Mouse (Mus musculus) forebrain, embryonic 13.5 days (tissue): ENCODE data around the gene Ccdc28b. TPM values are rescaled to one million over a fixed set of nuclear protein-coding genes. Genes with fewer than 3 reads are reported as not detected.

Experiments used
- ATAC-seq: fragments of 200-750 bp; cut with Nextera tagmentation; 2 replicates; pipeline ENCODE4 v1.8.0; 2017
- H3K27ac ChIP-seq: fragments of 300-500 bp; sonication (generic); 2 replicates; pipeline ENCODE4 v1.5.1; 2015; ENCODE audit warnings: inconsistent platforms, mild to moderate bottlenecking, moderate library complexity
- H3K27me3 ChIP-seq: fragments of 300-500 bp; sonication (generic); 2 replicates; pipeline ENCODE4 v1.6.1; 2015; ENCODE audit warnings: mild to moderate bottlenecking, inconsistent platforms
- H3K36me3 ChIP-seq: fragments of 300-500 bp; sonication (generic); 2 replicates; pipeline ENCODE4 v1.6.1; 2015; ENCODE audit warnings: mild to moderate bottlenecking, inconsistent platforms; ENCODE audit not compliant: poor library complexity, severe bottlenecking
- H3K4me1 ChIP-seq: fragments of 300-500 bp; sonication (generic); 2 replicates; pipeline ENCODE4 v1.6.1; 2015; ENCODE audit warnings: inconsistent platforms
- H3K4me2 ChIP-seq: fragments of 300-500 bp; sonication (generic); 2 replicates; pipeline ENCODE4 v1.6.1; 2015; ENCODE audit warnings: inconsistent platforms, mild to moderate bottlenecking, moderate library complexity
- H3K4me3 ChIP-seq: fragments of 300-500 bp; sonication (generic); 2 replicates; pipeline ENCODE4 v1.5.1; 2015; ENCODE audit warnings: mild to moderate bottlenecking, inconsistent platforms
- H3K9ac ChIP-seq: fragments of 300-500 bp; sonication (generic); 2 replicates; pipeline ENCODE4 v1.6.1; 2015; ENCODE audit warnings: mild to moderate bottlenecking, inconsistent platforms
- H3K9me3 ChIP-seq: fragments of 300-500 bp; sonication (generic); replicated peaks from 2 replicates; pipeline ENCODE4 v1.6.1; 2016; ENCODE audit warnings: inconsistent platforms
- WGBS: fragments of 180-500 bp; shearing (Covaris S2); methylation state at CpG from one replicate; pipeline ENCODE4 v1.1.7; 2015; 5-methylcytosine and 5-hydroxymethylcytosine counted together
- polyA plus RNA-seq: library from polyadenylated mRNA; unstranded; fragments of >200 nt; fragmentation: Nextera tagmentation; extraction: Ambion mirVana; gene quantifications from 2 replicates; pipeline ENCODE4 v1.2.1, GENCODE M21; 2015

Gene Ccdc28b
- polyA plus RNA-seq = 97.7 and 104 TPM in 2 replicates

DNA sequence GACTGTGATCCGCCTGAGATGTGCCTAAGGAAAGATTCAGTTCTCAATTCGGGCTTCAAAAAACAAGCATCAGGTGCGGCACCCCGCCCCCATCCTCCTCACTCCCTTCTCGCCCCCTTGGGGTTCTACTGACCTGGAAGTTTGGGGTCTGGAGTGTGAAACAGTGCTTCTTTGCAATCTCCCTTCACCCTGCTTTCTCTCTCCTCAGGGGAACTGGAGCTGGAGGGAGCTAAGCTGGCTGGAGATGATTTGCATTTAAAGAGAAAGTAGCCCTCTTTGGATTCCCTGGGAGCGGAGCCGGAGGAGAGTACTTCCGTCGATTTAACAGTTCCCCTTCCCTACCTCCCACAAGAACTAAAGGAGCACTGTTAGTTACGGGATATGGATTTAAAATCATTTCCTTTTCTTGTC lies at the start of gene Ccdc28b:
Gene Ccdc28b (minus strand): TSS at position 267 of the 411 bp plus-strand sequence.
- WGBS = under 1% methylated on average over 10 of the region's 10 CpGs
- H3K4me3 ChIP-seq = peak within 1 kb of the TSS; percentile 59
- peak; percentile 46 for ATAC-seq
- peak within 1 kb of the TSS; percentile 93 for H3K27ac ChIP-seq
- peak within 1 kb of the TSS; percentile 83 for H3K9ac ChIP-seq
- H3K27me3 ChIP-seq = no peaks in the 10 kb centered on the region
- H3K4me2 ChIP-seq = peak within 1 kb of the TSS; percentile 82
- no peaks in the 10 kb centered on the region for H3K9me3 ChIP-seq
- peaks cover 39% of the 10 kb centered on the region for H3K36me3 ChIP-seq
- peaks cover 45% of the 10 kb centered on the region for H3K4me1 ChIP-seq

DNA sequence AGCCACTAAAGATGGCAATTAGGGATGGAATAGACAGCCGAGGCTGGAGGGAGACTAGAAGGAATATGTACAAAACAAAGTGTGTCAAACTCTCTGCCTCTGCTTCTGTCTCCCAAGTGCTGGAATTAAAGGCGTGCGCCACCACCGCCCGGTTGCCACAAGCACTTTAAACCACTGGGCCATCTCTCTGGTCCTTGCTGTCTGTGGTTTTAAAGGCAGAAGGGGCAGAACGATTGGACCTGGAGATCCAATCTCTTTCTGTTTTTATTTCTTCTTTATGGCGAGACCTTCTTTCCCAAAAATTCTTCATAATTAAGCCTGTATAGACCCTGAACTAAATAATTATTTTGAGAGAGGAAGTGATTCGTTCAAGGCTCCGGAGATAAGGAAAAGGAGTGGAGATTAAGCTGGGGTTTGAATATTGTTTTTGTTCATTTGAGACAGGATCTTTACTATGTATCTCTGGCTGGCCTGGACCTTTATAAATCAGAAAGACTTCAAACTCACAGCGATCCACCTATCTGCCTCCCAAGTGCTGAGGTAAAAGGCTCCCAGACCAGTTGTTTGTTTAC lies 49.2 kb upstream of the Ccdc28b start:
- peak overlapping the region; percentile 96 for H3K9ac ChIP-seq
- H3K4me2 ChIP-seq = peak overlapping the region; percentile 98
- peaks cover 23% of the 10 kb centered on the region for H3K4me1 ChIP-seq
- H3K27me3 ChIP-seq = no peaks in the 10 kb centered on the region
- H3K9me3 ChIP-seq = no peaks in the 10 kb centered on the region
- H3K36me3 ChIP-seq = peaks cover 31% of the 10 kb centered on the region
- peak overlapping the region; percentile 100 for H3K4me3 ChIP-seq
- ATAC-seq = no peak
- WGBS = 11% methylated on average over 10 of the region's 10 CpGs
- H3K27ac ChIP-seq = peak overlapping the region; percentile 88; the same call in 1 of the 2 replicates

DNA sequence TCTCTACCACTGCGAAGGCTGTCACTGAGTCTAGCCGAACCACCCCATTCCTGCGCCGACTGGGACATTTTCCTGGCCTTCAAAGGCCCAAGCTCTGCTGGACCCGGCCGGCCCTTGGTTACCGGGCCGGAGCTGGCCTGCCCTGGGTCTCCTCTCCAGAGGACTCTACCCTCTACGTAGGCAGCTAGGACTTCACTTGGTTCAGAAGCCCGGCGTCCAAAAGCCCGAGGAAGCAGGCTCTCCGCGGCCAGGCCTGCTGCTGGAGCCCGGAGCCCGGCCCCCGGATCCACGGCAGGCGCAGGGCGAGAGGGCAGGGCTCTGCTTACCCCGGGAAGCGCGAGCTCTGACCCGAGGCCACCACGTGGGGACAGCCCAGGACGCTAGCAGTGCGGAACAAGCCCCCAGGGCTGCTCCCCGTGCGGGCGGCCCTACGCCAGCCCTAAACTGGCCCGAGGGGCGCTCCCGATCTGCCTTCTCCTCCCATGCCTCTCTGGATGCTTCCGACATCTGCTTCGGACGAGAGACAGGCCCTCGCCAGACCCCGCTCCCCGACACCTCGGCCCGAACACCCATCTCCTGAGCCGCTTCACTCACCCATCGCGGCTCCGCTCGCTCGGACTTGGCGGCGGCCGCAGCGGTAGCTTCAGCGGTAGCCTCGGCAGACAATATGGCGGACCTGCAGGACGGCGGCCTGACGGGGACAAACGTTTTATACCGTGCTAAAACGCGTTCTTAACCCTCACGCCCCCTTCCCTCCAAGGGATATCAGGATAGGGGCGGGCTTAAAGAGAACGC lies 48.5 kb upstream of the Ccdc28b start, which contains the start of gene Kpna6:
Gene Kpna6 (minus strand): TSS at position 685 of the 795 bp plus-strand sequence.
- peak; percentile 91 for ATAC-seq
- peaks cover 23% of the 10 kb centered on the region for H3K4me1 ChIP-seq
- H3K4me3 ChIP-seq = peak within 1 kb of the TSS; percentile 100
- peak within 1 kb of the TSS; percentile 98 for H3K4me2 ChIP-seq
- H3K36me3 ChIP-seq = peaks cover 28% of the 10 kb centered on the region
- no peaks in the 10 kb centered on the region for H3K9me3 ChIP-seq
- no peaks in the 10 kb centered on the region for H3K27me3 ChIP-seq
- WGBS = under 1% methylated on average over 59 of the region's 65 CpGs
- H3K9ac ChIP-seq = peak within 1 kb of the TSS; percentile 96
- peak within 1 kb of the TSS; percentile 88 for H3K27ac ChIP-seq

DNA sequence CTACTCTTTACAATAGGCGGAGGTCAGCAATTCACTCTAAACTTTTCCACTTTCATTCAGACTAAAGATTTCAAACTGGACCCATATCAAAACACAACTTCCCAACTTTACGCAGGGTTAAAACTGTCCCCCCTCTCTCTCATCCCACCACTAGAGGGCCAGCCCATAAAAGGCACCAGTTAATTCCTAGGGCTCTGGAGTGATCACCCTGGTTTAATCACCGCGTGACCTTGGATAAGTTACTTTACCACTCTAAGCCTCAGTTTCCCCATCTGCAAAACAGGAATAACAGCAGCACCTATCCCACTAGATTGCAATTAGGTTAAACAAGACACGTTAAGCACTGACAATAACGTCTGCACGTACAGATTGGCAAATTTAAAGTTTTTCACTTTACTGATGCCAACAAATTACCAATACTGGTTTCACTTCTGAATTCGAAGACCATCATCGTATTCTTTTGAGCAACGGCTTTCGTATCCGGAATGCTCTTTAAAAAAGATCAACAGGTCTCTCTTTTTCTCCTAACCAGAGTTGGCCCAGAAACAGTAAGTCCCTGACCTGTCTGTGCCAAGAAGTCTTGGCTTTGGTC lies 47.8 kb upstream of the Ccdc28b start:
- peak; percentile 61; the same call in 1 of the 2 replicates for ATAC-seq
- H3K36me3 ChIP-seq = peaks cover 24% of the 10 kb centered on the region
- peak overlapping the region; percentile 96 for H3K9ac ChIP-seq
- peak overlapping the region; percentile 100 for H3K4me3 ChIP-seq
- peak overlapping the region; percentile 88 for H3K27ac ChIP-seq
- H3K9me3 ChIP-seq = no peaks in the 10 kb centered on the region
- 8% methylated on average over 12 of the region's 12 CpGs for WGBS
- H3K27me3 ChIP-seq = no peaks in the 10 kb centered on the region
- H3K4me2 ChIP-seq = peak overlapping the region; percentile 98
- peaks cover 23% of the 10 kb centered on the region for H3K4me1 ChIP-seq

DNA sequence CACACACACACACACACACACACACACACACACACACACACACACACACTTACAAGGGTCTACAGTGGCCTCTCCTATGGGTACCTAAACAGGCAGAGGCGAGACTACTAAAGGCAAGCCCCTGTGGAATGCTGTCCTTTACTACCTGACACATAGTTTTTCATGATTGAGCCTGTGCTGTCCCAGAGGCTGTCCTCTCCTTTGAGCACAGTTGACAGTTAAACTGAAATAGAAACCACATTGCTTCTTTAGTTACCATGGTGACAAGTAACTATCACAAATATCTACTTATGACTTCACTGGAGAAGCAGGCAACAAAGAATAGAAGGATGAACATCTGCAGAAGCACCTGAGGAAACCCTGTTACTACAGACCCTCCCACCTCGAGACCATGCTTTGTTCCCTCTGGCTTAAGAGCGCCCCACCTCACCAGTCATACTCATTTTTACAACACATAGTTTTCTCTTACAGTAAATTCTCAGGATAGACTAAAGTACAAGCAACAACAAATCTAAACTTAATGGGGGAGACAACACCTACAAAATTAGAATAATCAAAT lies 38.6 kb upstream of the Ccdc28b start:
- no peak overlapping the region for H3K4me2 ChIP-seq
- no peaks in the 10 kb centered on the region for H3K4me1 ChIP-seq
- H3K9me3 ChIP-seq = no peaks in the 10 kb centered on the region
- no peak overlapping the region for H3K4me3 ChIP-seq
- no peak for ATAC-seq
- 81% methylated on average over 3 of the region's 3 CpGs for WGBS
- peaks cover 53% of the 10 kb centered on the region for H3K36me3 ChIP-seq
- H3K27ac ChIP-seq = no peak overlapping the region
- no peak overlapping the region for H3K9ac ChIP-seq
- no peaks in the 10 kb centered on the region for H3K27me3 ChIP-seq

DNA sequence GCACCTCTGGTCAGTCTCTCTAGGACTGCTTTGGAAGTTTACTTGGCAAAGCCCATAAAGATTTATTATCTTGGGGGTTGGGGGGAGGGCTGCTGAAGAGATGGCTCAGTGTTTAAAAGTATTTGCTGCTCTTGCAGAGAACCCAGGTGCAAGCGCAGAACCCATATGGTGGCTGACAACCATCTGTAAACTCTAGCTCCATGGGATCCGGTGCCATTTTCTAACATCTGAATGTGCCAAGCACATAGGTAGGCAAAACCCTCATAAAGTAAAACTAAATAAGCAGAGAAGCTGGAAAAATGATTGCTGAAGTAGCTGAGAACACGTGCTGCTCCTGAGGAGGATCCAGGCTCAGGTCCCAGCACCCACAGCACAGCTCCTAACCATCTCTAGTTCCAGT lies 37.8 kb upstream of the Ccdc28b start:
- H3K36me3 ChIP-seq = peaks cover 57% of the 10 kb centered on the region
- no peak overlapping the region for H3K27ac ChIP-seq
- H3K4me1 ChIP-seq = no peaks in the 10 kb centered on the region
- 89% methylated on average over 3 of the region's 3 CpGs for WGBS
- H3K9ac ChIP-seq = no peak overlapping the region
- H3K9me3 ChIP-seq = no peaks in the 10 kb centered on the region
- no peaks in the 10 kb centered on the region for H3K27me3 ChIP-seq
- H3K4me3 ChIP-seq = no peak overlapping the region
- no peak for ATAC-seq
- H3K4me2 ChIP-seq = no peak overlapping the region

DNA sequence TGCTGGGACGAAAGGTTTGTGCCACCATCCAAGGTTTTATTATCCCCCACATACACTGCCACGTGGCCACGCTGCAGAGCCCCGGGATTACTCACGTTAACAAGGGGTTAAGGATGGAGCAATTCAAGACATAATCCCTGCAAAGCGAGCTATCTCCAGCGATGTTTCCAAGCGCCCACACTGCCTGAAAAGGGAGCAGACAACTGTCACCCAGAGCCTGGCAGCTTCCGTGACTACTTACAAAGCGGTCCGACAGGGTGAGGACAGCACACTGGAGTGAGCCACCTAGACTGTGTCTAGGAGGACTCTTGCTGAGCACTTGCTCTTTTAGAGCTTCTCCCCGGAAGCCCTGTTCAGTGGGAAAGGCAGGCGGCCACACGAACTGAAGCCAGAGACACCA lies 31.0 kb upstream of the Ccdc28b start:
- Histone ChIP-seq H3K27me3 (no peaks in the 10 kb centered on the region), H3K9me3 (no peaks in the 10 kb centered on the region), H3K9ac (no peak overlapping the region), H3K4me3 (no peak overlapping the region), H3K27ac (no peak overlapping the region), H3K4me1 (no peaks in the 10 kb centered on the region), H3K36me3 (peaks cover 94% of the 10 kb centered on the region), H3K4me2 (no peak overlapping the region)
- ATAC-seq = no peak
- 91% methylated on average over 14 of the region's 14 CpGs for WGBS

DNA sequence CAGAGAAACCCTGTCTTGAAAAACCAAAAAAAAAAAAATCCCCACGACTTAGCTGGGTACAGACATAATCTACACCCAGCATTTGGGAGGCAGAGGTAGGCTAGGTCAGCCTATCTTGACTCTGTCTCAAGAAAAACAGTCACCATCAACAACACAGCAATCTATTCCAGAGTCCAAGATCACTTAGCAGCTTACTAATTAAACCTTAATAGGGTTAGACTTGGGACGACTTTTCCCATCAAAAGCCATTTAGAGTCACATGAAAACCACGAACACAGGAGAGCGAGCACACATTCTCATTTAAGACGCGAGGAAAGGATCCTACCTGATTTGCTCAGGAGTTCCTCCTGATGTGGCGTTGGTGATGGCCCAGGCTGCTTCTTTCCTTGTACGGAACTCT lies 26.6 kb upstream of the Ccdc28b start:
- H3K9me3 ChIP-seq = no peaks in the 10 kb centered on the region
- peaks cover 96% of the 10 kb centered on the region for H3K36me3 ChIP-seq
- H3K4me3 ChIP-seq = no peak overlapping the region
- ATAC-seq = no peak
- H3K9ac ChIP-seq = no peak overlapping the region
- WGBS = 94% methylated on average over 8 of the region's 8 CpGs
- H3K27me3 ChIP-seq = no peaks in the 10 kb centered on the region
- no peak overlapping the region for H3K4me2 ChIP-seq
- no peaks in the 10 kb centered on the region for H3K4me1 ChIP-seq
- H3K27ac ChIP-seq = no peak overlapping the region

DNA sequence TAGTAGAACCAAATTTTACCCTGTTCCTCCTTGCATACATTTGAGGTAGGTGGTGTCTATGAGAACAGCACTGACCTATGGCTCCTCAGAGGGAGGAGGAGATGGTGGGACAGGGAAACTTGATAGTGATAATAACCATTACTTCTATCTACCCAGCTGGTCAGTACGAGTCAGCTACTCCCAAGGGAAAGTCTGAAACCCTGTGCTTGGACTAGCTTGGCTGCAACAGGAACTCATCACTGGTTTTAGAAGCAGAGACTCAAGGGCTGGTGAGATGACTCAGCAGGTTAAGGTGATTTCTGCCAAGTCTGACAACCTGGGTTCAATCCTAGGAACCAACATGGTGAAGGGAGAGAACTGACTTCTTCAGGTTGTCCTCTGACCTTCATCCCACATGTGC lies 24.9 kb upstream of the Ccdc28b start:
- no peak overlapping the region for H3K9ac ChIP-seq
- H3K4me2 ChIP-seq = no peak overlapping the region
- peaks cover 83% of the 10 kb centered on the region for H3K36me3 ChIP-seq
- no peaks in the 10 kb centered on the region for H3K4me1 ChIP-seq
- H3K27me3 ChIP-seq = no peaks in the 10 kb centered on the region
- no peak for ATAC-seq
- no peak overlapping the region for H3K4me3 ChIP-seq
- H3K9me3 ChIP-seq = no peaks in the 10 kb centered on the region
- WGBS = 81% methylated on average over 1 of the region's 1 CpGs
- no peak overlapping the region for H3K27ac ChIP-seq

DNA sequence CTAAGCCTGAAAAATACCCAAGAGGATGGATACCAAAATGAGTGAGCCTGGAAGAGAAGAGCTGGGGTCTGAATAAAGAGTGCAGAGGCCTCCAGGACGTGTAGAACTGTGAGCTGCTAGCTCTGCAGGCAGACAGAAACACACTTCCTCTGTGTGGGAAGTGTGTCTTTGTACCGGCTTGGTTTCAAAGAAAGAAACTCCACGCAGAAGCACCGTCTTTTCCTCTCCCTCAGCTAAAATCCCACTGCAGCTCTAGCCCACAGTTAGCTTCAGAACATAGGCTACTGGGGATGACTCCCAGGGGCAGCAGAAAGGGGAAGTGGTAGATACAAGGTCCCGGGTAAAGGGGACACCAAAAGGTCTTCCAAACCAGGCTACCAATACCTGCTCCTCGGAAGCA lies 21.5 kb upstream of the Ccdc28b start:
- WGBS = 87% methylated on average over 6 of the region's 6 CpGs
- H3K9ac ChIP-seq = no peak overlapping the region
- no peak overlapping the region for H3K4me2 ChIP-seq
- H3K27me3 ChIP-seq = no peaks in the 10 kb centered on the region
- H3K4me3 ChIP-seq = no peak overlapping the region
- peaks cover 53% of the 10 kb centered on the region for H3K36me3 ChIP-seq
- peaks cover 9% of the 10 kb centered on the region for H3K4me1 ChIP-seq
- H3K27ac ChIP-seq = no peak overlapping the region
- no peak for ATAC-seq
- no peaks in the 10 kb centered on the region for H3K9me3 ChIP-seq

DNA sequence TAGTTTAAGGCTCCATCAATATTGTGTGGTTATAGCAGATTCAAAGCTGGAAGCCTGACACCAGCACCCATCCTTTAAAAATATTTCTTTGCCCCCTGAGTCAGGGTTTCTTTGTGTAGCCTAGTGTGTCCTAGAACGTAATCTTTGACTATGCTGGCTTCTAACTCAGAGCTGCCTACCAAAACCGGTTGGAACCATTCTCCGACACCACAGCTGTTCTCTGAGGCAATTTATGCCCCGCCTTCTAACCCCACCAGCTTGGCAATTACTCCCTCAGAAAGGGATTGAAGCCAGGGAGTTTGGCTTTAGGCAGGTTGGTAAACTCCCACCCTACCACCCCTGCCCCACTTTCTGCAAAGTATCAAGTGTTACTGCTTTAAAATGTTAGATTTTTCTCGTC lies 18.0 kb upstream of the Ccdc28b start:
- Histone ChIP-seq H3K4me3 (peak overlapping the region; percentile 75; the same call in 1 of the 2 replicates), H3K4me2 (peak overlapping the region; percentile 41), H3K36me3 (peaks cover 44% of the 10 kb centered on the region), H3K4me1 (peaks cover 38% of the 10 kb centered on the region), H3K9me3 (no peaks in the 10 kb centered on the region), H3K9ac (0 out of 2 replicates have a peak overlapping the region, but pooled peaks have one; percentile 10), H3K27ac (no peak overlapping the region), H3K27me3 (no peaks in the 10 kb centered on the region)
- ATAC-seq = no peak
- WGBS = 43% methylated on average over 5 of the region's 5 CpGs
